Mouse (Mus musculus): ENCODE measurements at regions not wholly inside any gene's neighbourhood (a gene's known extent, or its start where the extent isn't known, plus 50 kb on each side); places are given as distances from the start of the nearest gene placed in this dataset.

- no peak for TF ChIP-seq POLR2A (IDR thresholded peaks at IDR 0.05; ENCODE audit: insufficient read depth, low read length)
- no peak for TF ChIP-seq EP300 (IDR thresholded peaks at IDR 0.05; ENCODE audit: insufficient read depth, low read depth, low read length)
- TF ChIP-seq CTCF (IDR thresholded peaks at IDR 0.05; ENCODE audit: low read depth, low read length) = no peak
Observed at GRCm38 (mm10) chr17:87501098-87501497, 54.4 kb upstream of the Calm2 start.

GRCm38 (mm10) chr17:87501687-87502387 lies 55.1 kb upstream of the Calm2 start:
- Histone ChIP-seq H3K27ac (ENCODE audit: insufficient read depth, low read length) (no peak overlapping the region), H3K36me3 (ENCODE audit: control insufficient read depth, insufficient read depth, low read length, poor library complexity, severe bottlenecking) (no peaks in the 10 kb centered on the region), H3K27me3 (ENCODE audit: control insufficient read depth, insufficient read depth, low read length, poor library complexity, severe bottlenecking) (no peaks in the 10 kb centered on the region), H3K4me3 (ENCODE audit: low read depth, low read length) (no peak overlapping the region), H3K4me1 (ENCODE audit: control insufficient read depth, insufficient read depth, low read length) (peaks cover 2% of the 10 kb centered on the region), H3K9me3 (replicated peaks; ENCODE audit: control insufficient read depth, insufficient read depth, low read length, poor library complexity, severe bottlenecking) (no peaks in the 10 kb centered on the region), H3K9ac (ENCODE audit: low read depth, poor library complexity, severe bottlenecking) (no peak overlapping the region)
- TF ChIP-seq POLR2A (IDR thresholded peaks at IDR 0.05; ENCODE audit: insufficient read depth, low read length) = no peak

More at GRCm38 (mm10) chr17:87501098-87501497, 54.4 kb upstream of the Calm2 start:
- no peaks in the 10 kb centered on the region for H3K27me3 ChIP-seq (ENCODE audit: control insufficient read depth, insufficient read depth, low read length, poor library complexity, severe bottlenecking)
- no peak overlapping the region for H3K9ac ChIP-seq (ENCODE audit: low read depth, poor library complexity, severe bottlenecking)
- H3K9me3 ChIP-seq (replicated peaks; ENCODE audit: control insufficient read depth, insufficient read depth, low read length, poor library complexity, severe bottlenecking) = no peaks in the 10 kb centered on the region
- peaks cover 2% of the 10 kb centered on the region for H3K4me1 ChIP-seq (ENCODE audit: control insufficient read depth, insufficient read depth, low read length)
- no peak overlapping the region for H3K27ac ChIP-seq (ENCODE audit: insufficient read depth, low read length)
- no peak overlapping the region for H3K4me3 ChIP-seq (ENCODE audit: low read depth, low read length)
- H3K36me3 ChIP-seq (ENCODE audit: control insufficient read depth, insufficient read depth, low read length, poor library complexity, severe bottlenecking) = no peaks in the 10 kb centered on the region

GRCm38 (mm10) chr17:87502388-87503369 lies 55.9 kb upstream of the Calm2 start:
- H3K27me3 ChIP-seq (ENCODE audit: control insufficient read depth, insufficient read depth, low read length, poor library complexity, severe bottlenecking) = no peaks in the 10 kb centered on the region
- no peak overlapping the region for H3K9ac ChIP-seq (ENCODE audit: low read depth, poor library complexity, severe bottlenecking)
- H3K36me3 ChIP-seq (ENCODE audit: control insufficient read depth, insufficient read depth, low read length, poor library complexity, severe bottlenecking) = no peaks in the 10 kb centered on the region
- H3K4me1 ChIP-seq (ENCODE audit: control insufficient read depth, insufficient read depth, low read length) = peaks cover 2% of the 10 kb centered on the region
- no peak overlapping the region for H3K4me3 ChIP-seq (ENCODE audit: low read depth, low read length)
- TF ChIP-seq CTCF (IDR thresholded peaks at IDR 0.05; ENCODE audit: low read depth, low read length) = no peak
- no peak for TF ChIP-seq POLR2A (IDR thresholded peaks at IDR 0.05; ENCODE audit: insufficient read depth, low read length)
- no peak for TF ChIP-seq EP300 (IDR thresholded peaks at IDR 0.05; ENCODE audit: insufficient read depth, low read depth, low read length)
- H3K9me3 ChIP-seq (replicated peaks; ENCODE audit: control insufficient read depth, insufficient read depth, low read length, poor library complexity, severe bottlenecking) = no peaks in the 10 kb centered on the region
- no peak overlapping the region for H3K27ac ChIP-seq (ENCODE audit: insufficient read depth, low read length)

- TF ChIP-seq CTCF (IDR thresholded peaks at IDR 0.05; ENCODE audit: low read depth, low read length) (no peak), POLR2A (IDR thresholded peaks at IDR 0.05; ENCODE audit: insufficient read depth, low read length) (no peak), EP300 (IDR thresholded peaks at IDR 0.05; ENCODE audit: insufficient read depth, low read depth, low read length) (no peak)
- Histone ChIP-seq H3K4me3 (ENCODE audit: low read depth, low read length) (no peak overlapping the region), H3K9me3 (replicated peaks; ENCODE audit: control insufficient read depth, insufficient read depth, low read length, poor library complexity, severe bottlenecking) (no peaks in the 10 kb centered on the region), H3K27ac (ENCODE audit: insufficient read depth, low read length) (no peak overlapping the region), H3K36me3 (ENCODE audit: control insufficient read depth, insufficient read depth, low read length, poor library complexity, severe bottlenecking) (no peaks in the 10 kb centered on the region), H3K9ac (ENCODE audit: low read depth, poor library complexity, severe bottlenecking) (no peak overlapping the region), H3K27me3 (ENCODE audit: control insufficient read depth, insufficient read depth, low read length, poor library complexity, severe bottlenecking) (no peaks in the 10 kb centered on the region), H3K4me1 (ENCODE audit: control insufficient read depth, insufficient read depth, low read length) (peaks cover 2% of the 10 kb centered on the region)
Observed at GRCm38 (mm10) chr17:87503491-87503890, 56.8 kb upstream of the Calm2 start.

DNA sequence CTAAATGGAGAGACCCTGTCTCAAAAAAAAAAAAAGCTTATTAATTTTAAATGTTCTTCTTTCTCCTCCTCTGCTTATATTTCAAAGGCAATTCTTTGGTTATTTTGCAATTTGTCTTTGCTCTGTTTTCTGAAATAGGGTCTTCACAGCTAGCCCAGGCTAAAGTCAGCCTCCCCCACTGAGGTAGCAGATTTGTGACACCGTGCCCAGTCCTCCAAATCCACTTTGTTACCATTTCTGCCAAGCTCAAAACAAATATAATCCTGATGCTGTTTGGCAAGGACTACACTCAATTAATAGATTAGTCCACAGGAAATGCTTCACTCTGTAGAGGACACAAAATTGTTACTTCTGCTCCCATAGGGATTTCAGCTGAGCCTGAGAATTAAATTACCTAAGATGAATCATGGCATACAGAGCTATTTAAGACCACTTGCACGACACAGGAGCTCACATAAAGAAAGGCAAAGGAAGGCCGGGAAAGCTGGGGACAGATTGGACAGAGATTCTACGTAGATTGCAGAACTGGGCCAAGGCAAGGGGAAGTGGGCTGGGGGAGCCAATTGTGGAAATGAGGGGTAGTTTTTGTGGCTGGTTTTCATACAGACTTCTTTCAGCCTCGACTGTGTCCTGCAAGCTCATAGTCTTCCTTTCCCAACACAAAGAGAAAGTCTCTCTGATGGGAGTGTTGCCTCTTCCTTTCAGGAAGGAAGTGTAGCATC lies 58.4 kb upstream of the Calm2 start:
- Histone ChIP-seq H3K9me3 (replicated peaks; ENCODE audit: control insufficient read depth, insufficient read depth, low read length, poor library complexity, severe bottlenecking) (no peaks in the 10 kb centered on the region), H3K4me3 (ENCODE audit: low read depth, low read length) (no peak overlapping the region), H3K4me1 (ENCODE audit: control insufficient read depth, insufficient read depth, low read length) (peaks cover 2% of the 10 kb centered on the region), H3K27me3 (ENCODE audit: control insufficient read depth, insufficient read depth, low read length, poor library complexity, severe bottlenecking) (no peaks in the 10 kb centered on the region), H3K9ac (ENCODE audit: low read depth, poor library complexity, severe bottlenecking) (no peak overlapping the region), H3K36me3 (ENCODE audit: control insufficient read depth, insufficient read depth, low read length, poor library complexity, severe bottlenecking) (no peaks in the 10 kb centered on the region), H3K27ac (ENCODE audit: insufficient read depth, low read length) (no peak overlapping the region)
- TF ChIP-seq POLR2A (IDR thresholded peaks at IDR 0.05; ENCODE audit: insufficient read depth, low read length) (no peak), CTCF (IDR thresholded peaks at IDR 0.05; ENCODE audit: low read depth, low read length) (no peak), EP300 (IDR thresholded peaks at IDR 0.05; ENCODE audit: insufficient read depth, low read depth, low read length) (no peak)

Measured in ES-Bruce4 (cell line).